Mouse (Mus musculus) Patski (cell line): ENCODE data around the gene Sv2a. TPM values are rescaled to one million over a fixed set of nuclear protein-coding genes. Genes with fewer than 3 reads are reported as not detected.
"Not testable (repeated sequence)": the region's sequence is repeated elsewhere in the genome, so short reads cannot be mapped to it uniquely, and the experiment has no call there.

Experiments used
- ATAC-seq: fragments of 100-300 bp; one replicate; pipeline ENCODE4 v1.8.0; 2021
- CTCF ChIA-PET: fragments of 350-600 bp; sonication (Branson Sonifier 250); formaldehyde crosslinking; loops from one replicate; lab custom pipeline; 2022; ENCODE audit warnings: inconsistent platforms; lab: Charles Lee
- POLR2A ChIA-PET: fragments of 350-600 bp; sonication (Branson Sonifier 250); formaldehyde crosslinking; loops from one replicate; lab custom pipeline; 2022; ENCODE audit warnings: antibody characterized with exemption, inconsistent platforms; lab: Charles Lee
- DNase-seq: peaks from one replicate; pipeline ENCODE4 v3.0.0-alpha.2; 2011; ENCODE audit warnings: low read depth, low spot score
- H3K27me3 ChIP-seq: fragments of 371-371 bp; one replicate; pipeline ENCODE4 v1.5.1; 2021
- CTCF ChIP-seq: fragments of 100-300 bp; IDR thresholded peaks from one replicate; pipeline ENCODE4 v1.5.1; 2021
- in situ Hi-C: fragments of 300-500 bp; cut with MboI; formaldehyde crosslinking; loops from 3 replicates; pipeline ENCODE4 v1.11.1; 2018; ENCODE audit warnings: low pct_unique_long_range_greater_than_20kb, mixed read lengths
- polyA plus RNA-seq: library from polyadenylated mRNA; unstranded; gene quantifications from one replicate; pipeline ENCODE4 v1.2.3, GENCODE M21; 2021

Sv2a gene
- polyA plus RNA-seq, 1 experiment from 2014 or later, result 13.8 TPM

DNA sequence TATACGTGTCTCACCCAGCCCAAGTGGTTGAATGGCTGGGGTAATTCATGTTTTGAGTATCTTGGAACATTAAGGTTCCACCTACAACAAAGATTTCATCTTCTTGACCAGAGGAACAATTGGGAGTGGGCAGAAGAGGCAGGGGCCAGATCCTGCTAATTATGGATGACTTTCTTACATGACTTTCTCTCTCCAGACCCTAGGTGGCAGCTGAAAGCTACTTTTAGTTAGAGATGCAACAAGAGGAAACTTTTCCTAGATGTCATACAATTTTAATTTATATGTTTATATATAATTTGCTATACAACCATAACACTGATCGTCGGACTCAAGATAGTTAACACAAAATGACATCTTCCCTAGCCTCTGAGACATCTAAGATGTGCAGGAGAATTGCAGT, 26.9 kb downstream of the Sv2a start:
- no peak for DNase-seq
- H3K27me3 ChIP-seq, result no peaks in the 10 kb centered on the region
- POLR2A ChIA-PET, result interaction anchor here (3.7 kb wide), 1 partner anchor 12 kb away, joined by 28 read pairs; the partner anchor contains the start of genes Bola1, Hist2h2ab, Hist2h2ac and Hist2h2be
- in situ Hi-C loops, result no loop called here
- TF ChIP-seq CTCF, result peak; percentile 56
- CTCF ChIA-PET, result interaction anchor here (0.7 to 8.2 kb wide), 6 partner anchors 9 to 71 kb away, joined by 3 to 60 read pairs (median 4); partner anchors contain the start of genes Bola1 and Hist2h2ab
- ATAC-seq, result no peak

GRCm38 (mm10) chr3:96209242-96209641, 28.3 kb downstream of the Sv2a start:
- DNase-seq, result no peak
- CTCF ChIA-PET, result interaction anchor here (1.1 to 8.2 kb wide), 8 partner anchors 10 to 143 kb away, joined by 4 to 60 read pairs (median 4); partner anchors contain the start of genes Bola1 and Hist2h2ab

DNA sequence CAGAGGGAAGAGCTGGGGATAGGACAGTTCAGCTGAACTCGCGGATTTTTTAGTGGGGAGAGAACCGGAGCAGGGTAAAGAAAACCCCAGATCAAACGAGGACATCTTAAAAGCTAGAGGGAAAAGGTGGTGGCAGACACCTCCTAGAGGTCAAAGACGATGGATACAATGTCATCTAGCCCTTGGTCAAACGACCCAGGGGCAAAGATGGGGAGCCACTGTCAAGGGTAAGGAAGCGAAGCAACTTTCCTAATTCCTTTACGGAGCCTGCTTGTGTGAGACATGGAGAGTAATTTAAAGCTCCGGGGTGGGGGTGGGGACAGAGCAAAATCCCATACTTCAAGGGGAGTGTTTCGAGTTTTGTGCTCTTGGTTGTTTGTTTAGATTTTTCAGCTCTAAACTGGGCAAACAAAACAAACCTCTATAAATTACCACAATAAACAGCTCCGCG, 38.3 kb downstream of the Sv2a start:
- ChIA-PET POLR2A (interaction anchor here (0.8 to 5.6 kb wide), 15 partner anchors 10 to 161 kb away, joined by 3 to 56 read pairs (median 8); partner anchors contain the start of genes Hist2h2aa1, Hist2h2bb, Hist2h3b and Hist2h4), CTCF (interaction anchor here (0.8 to 3.8 kb wide), 23 partner anchors 9 to 256 kb away, joined by 3 to 28 read pairs (median 5); partner anchors contain the start of genes Hist2h2bb and Hist2h4)
- ATAC-seq (no peak), DNase-seq (no peak)
- H3K27me3 ChIP-seq, result no peaks in the 10 kb centered on the region
- TF ChIP-seq CTCF, result no peak
- in situ Hi-C loops, result loop anchor here (10.0 kb wide), 1 partner anchor 154 kb away; no protein-coding TSS in a partner anchor

More at GRCm38 (mm10) chr3:96209242-96209641, 28.3 kb downstream of the Sv2a start:
- no peak for ATAC-seq
- no peaks in the 10 kb centered on the region for H3K27me3 ChIP-seq
- in situ Hi-C loops, result no loop called here
- peak; percentile 65 for TF ChIP-seq CTCF
- POLR2A ChIA-PET, result interaction anchor here (0.6 to 3.7 kb wide), 6 partner anchors 10 to 53 kb away, joined by 3 to 28 read pairs (median 3); partner anchors contain the start of genes Bola1, Hist2h2ab, Hist2h2ac and Hist2h2be

- POLR2A ChIA-PET, result interaction anchor here (0.8 to 5.6 kb wide), 17 partner anchors 10 to 162 kb away, joined by 3 to 56 read pairs (median 8); partner anchors contain the start of genes Hist2h2aa1, Hist2h2bb, Hist2h3b and Hist2h4
- no peaks in the 10 kb centered on the region for H3K27me3 ChIP-seq
These were observed 38.7 kb downstream of the Sv2a start, which contains the start of the genes Bola1 and Hist2h2ab for GRCm38 (mm10) chr3:96219661-96220130. Bola1 (minus strand) TSS chr3:96219709. Hist2h2ab (plus strand) TSS chr3:96219865.

GRCm38 (mm10) chr3:96220131-96220764, 39.3 kb downstream of the Sv2a start:
- H3K27me3 ChIP-seq, DNase-seq: not testable (repeated sequence)
- in situ Hi-C loops, result loop anchor here (5.0 kb wide), 1 partner anchor 47 kb away; the partner anchor contains the start of genes Hist2h2bb and Hist2h3b
- ATAC-seq, result peak; percentile 2
- ChIA-PET CTCF (interaction anchor here (0.9 to 3.8 kb wide), 19 partner anchors 11 to 257 kb away, joined by 3 to 28 read pairs (median 8); partner anchors contain the start of genes Hist2h2bb and Hist2h4), POLR2A (interaction anchor here (0.8 to 5.6 kb wide), 16 partner anchors 9 to 162 kb away, joined by 3 to 56 read pairs (median 8); partner anchors contain the start of genes Hist2h2aa1, Hist2h2bb, Hist2h3b and Hist2h4)

More at GRCm38 (mm10) chr3:96219661-96220130, 38.7 kb downstream of the Sv2a start, which contains the start of the genes Bola1 and Hist2h2ab:
- peak; percentile 56 for ATAC-seq
- CTCF ChIA-PET, result interaction anchor here (0.8 to 3.8 kb wide), 23 partner anchors 8 to 256 kb away, joined by 3 to 28 read pairs (median 5); partner anchors contain the start of genes Hist2h2bb and Hist2h4
- peak; percentile 87 for DNase-seq
- in situ Hi-C loops, result loop anchor here (5.0 to 10.0 kb wide), 2 partner anchors 48 to 155 kb away; partner anchors contain the start of genes Hist2h2bb and Hist2h3b
- TF ChIP-seq CTCF, result no peak

DNA sequence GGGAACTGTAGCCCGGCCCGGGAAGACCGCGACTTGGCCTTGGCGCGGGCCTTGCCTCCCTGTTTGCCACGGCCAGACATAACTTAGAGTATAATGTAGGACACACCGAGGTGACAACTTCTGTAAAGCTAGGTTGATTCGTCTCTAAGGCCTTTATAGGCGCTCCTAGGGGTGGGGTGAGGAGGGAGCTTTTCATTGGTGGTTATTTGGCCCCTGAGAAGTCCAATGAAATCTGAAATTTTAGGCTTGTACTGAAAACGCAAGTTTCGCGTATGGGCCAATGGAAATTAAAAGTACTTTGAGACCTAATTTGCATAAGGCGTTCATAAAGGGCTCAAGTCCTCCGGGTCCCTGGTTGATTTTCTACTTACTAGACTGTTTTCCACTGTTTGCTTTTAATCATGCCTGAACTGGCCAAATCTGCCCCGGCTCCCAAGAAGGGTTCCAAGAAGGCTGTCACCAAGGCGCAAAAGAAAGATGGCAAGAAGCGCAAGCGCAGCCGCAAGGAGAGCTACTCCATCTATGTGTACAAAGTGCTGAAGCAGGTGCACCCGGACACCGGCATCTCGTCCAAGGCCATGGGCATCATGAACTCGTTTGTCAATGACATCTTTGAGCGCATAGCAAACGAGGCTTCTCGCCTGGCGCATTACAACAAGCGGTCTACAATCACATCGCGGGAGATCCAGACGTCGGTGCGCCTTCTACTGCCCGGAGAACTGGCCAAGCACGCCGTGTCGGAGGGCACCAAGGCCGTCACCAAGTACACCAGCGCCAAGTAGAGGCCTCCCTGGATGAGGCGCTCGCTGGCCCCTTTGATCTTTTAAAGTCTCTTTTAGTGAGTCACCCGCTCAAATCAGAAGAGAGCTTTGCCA, 40.1 kb downstream of the Sv2a start, which contains the start of the genes Hist2h2ac and Hist2h2be:
Hist2h2ac (minus strand) TSS at position 116 of the 875 bp plus-strand sequence.
Hist2h2be (plus strand) TSS at position 355 of the 875 bp plus-strand sequence.
- DNase-seq, result peak; percentile 98
- no peak for TF ChIP-seq CTCF
- CTCF ChIA-PET, result interaction anchor here (1.1 to 3.8 kb wide), 9 partner anchors 9 to 155 kb away, joined by 3 to 23 read pairs (median 5); no protein-coding TSS in a partner anchor

DNA sequence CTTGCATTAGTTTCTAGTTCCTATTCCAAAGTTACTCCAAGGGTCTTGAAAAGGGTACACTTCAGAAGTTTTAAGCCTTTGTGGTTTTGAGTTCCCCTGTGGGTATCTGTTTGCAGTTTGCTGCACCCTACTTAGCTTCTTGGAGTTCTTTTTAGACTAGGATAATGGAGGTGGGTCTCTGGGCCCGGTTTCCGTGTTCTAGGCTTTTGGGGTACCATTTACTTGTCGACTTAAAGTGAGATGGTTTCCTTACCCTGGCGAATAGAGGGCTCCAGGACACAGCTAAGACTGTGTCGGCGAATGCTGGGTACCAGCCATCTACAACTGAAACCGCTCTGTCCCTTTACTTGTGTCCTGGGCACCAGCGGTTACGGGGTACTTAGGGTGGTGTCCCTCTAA, 40.7 kb downstream of the Sv2a start:
- ChIA-PET CTCF (interaction anchor here (1.3 to 3.8 kb wide), 6 partner anchors 8 to 155 kb away, joined by 3 to 23 read pairs (median 5); no protein-coding TSS in a partner anchor), POLR2A (interaction anchor here (0.7 to 5.6 kb wide), 12 partner anchors 12 to 164 kb away, joined by 3 to 56 read pairs (median 10); partner anchors contain the start of genes Hist2h2aa1, Hist2h2bb, Hist2h3b and Mtmr11)
- in situ Hi-C loops, result loop anchor here (5.0 kb wide), 1 partner anchor 46 kb away; the partner anchor contains the start of genes Hist2h2bb and Hist2h3b
- DNase-seq, result no peak
- no peak for TF ChIP-seq CTCF
- no peaks in the 10 kb centered on the region for H3K27me3 ChIP-seq
- ATAC-seq, result no peak

More for the DNA sequence above, 40.1 kb downstream of the Sv2a start, which contains the start of the genes Hist2h2ac and Hist2h2be:
- no peaks in the 10 kb centered on the region for H3K27me3 ChIP-seq
- ATAC-seq, result peak; percentile 83
- POLR2A ChIA-PET, result interaction anchor here (0.7 to 5.6 kb wide), 14 partner anchors 9 to 163 kb away, joined by 3 to 56 read pairs (median 7); partner anchors contain the start of genes Hist2h2aa1, Hist2h2bb, Hist2h3b and Mtmr11
- in situ Hi-C loops, result loop anchor here (5.0 kb wide), 1 partner anchor 46 kb away; the partner anchor contains the start of genes Hist2h2bb and Hist2h3b

- no peaks in the 10 kb centered on the region for H3K27me3 ChIP-seq
- POLR2A ChIA-PET, result interaction anchor here (1.1 to 5.6 kb wide), 3 partner anchors 13 to 46 kb away, joined by 4 to 54 read pairs (median 35); partner anchors contain the start of genes Hist2h2bb and Hist2h3b
- TF ChIP-seq CTCF, result no peak
- CTCF ChIA-PET, result interaction anchor here (0.6 to 1.7 kb wide), 8 partner anchors 11 to 234 kb away, joined by 3 to 5 read pairs (median 4); partner anchors contain the start of gene Hist2h4
- ATAC-seq (no peak), DNase-seq (no peak)
- in situ Hi-C loops, result loop anchor here (5.0 kb wide), 1 partner anchor 45 kb away; the partner anchor contains the start of genes Hist2h2bb and Hist2h3b
These were observed 41.8 kb downstream of the Sv2a start for GRCm38 (mm10) chr3:96222774-96223173.
